Mouse (Mus musculus) adrenal gland (tissue): Measurements from ENCODE around the gene Triml2.

Experiments used
- intact Hi-C: fragments of 180-260 bp; cut with DNase I; formaldehyde crosslinking; loops from one replicate; pipeline ENCODE4 v1.15.1; 2025
- long read RNA-seq, 2 experiments: library from polyadenylated mRNA; unstranded; transcript quantifications; one replicate each; pipeline ENCODE4 v2.0.0; 2020; ENCODE audit warnings: borderline replicate concordance in 1 of 2; ENCODE audit not compliant: insufficient replicate concordance in 1 of 2

Triml2 gene
- long read RNA-seq, experiment 1: 0 reads
- long read RNA-seq, experiment 2: 0 reads

DNA sequence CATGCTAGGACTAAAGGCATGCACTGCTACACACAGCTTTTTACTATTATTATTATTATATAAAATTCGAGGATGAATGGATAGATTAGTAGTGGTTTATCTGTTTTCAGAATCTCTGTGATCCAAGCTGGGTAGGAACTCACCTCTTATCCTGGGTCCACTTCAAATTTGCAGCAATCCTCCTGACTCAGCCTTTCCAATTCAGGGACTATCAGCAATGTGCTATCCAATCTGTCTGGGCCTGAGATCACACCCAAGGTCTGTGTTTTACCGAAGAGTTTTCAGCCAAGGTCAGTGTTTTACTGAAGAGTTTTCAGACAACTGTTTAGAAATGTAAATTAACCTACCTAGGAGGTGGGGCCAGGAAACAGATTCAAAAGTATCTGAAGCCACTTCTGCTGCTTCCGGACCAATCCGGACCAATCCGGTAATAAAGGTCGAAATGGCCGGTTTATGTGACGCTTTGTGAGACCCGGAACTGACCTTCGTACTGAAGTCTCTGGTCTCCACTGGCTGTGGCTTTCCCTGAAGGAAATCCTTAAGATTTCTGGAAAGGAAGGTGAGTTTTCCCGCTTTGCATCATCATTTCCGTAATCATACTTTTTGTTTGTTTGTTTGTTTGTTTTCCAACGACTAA lies at the start of gene Triml2:
Triml2 (plus strand) TSS at position 488 of the 637 bp plus-strand sequence.
- intact Hi-C loops: no loop called here

DNA sequence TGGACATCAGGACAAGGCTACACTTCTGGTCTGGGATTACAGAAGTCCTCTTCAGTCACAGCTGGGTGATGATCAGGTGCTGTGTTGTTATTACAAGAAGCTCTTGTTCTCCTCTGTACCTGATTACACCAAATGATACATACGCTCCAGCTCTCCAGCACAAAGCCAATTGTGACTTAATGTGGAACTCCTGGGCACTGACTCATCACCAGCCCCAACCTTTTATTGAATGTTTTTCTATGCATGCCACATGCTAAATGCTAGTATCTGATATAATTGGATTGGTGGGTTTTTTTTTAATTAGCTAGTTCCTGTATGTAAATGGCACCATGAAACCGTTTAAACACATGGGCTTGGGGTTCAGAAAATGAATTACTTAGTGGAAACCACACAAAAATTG lies 39.0 kb upstream of the Triml2 start, which contains the start of gene Triml1:
Triml1 (minus strand) TSS at position 101 of the 400 bp plus-strand sequence.
- intact Hi-C loops: no loop called here

DNA sequence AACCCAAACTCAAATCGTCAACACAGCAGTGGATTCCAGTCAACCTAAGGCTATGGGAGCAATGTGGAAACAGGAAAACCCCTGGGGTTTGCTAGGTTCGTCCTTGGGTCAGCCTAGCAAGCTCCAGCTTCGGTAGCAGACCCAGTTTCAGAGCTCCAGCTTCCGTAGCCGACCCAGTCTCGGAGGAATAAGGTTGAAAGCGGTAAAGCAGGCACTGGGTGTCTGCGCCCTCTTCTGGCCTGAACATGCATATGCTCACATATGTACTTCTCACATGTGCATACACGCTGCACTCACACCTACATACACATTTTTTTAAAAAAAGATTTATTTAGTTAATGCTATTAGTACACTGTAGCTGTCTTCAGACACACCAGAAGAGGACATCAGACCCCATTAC lies 31.0 kb upstream of the Triml2 start:
- intact Hi-C loops: no loop called here

DNA sequence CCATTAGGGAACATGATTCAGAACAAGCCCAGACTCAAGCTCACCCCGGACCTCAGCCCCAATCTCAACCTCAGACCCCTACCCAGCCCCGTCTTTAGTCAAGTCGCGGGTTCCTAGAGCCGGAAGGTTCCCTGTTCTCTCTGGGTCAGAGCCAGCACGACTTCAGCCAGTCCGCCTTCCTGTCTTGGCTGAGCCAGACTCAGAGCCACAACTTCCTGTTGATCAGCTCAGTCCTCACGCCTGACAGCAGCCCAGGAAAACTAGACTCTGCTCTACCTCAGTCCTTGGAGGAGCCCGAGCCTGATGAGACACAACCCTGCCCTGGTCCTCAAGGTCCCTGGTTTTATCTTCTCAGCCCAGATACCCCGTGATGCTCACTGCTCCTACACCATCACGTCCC lies 17.1 kb upstream of the Triml2 start:
- intact Hi-C loops: no loop called here

DNA sequence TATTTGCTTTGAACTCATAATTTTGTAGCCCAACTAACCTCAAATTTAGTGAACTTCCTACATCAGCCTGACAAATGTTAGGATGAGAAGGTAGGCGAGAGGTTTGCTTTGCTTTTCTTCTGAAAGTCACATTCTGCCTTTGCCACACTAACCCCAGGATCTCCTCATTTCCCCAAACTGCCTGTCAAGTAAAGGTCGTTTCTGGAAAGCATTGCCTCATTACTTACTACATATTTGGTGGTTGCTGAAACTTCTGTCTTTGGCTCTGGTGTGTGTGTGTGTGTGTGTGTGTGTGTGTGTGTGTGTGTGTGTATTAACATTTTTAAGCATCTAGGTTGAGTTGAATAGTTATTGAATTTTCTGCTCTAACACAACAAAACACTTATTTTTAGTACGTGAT lies 15.9 kb upstream of the Triml2 start:
- intact Hi-C loops: no loop called here

DNA sequence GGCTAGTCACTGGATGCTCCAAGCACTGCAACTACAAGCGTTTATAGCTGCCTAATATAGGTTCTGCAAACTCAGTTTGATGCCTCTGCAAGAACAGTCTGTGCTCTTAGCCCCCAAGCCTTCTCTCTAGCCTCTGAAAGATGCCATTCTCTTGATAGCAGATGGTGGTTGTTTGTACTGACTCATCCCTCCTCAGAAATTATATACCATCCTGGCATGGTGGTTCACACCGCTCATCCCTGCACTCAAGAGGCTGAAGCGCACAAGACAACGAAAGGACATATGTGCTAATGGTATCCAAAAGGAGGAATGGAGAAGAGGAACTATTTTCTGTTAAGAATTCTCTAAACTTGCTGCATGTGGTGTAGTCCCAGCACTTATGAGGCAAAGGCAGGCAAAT lies 12.3 kb upstream of the Triml2 start:
- intact Hi-C loops: no loop called here

DNA sequence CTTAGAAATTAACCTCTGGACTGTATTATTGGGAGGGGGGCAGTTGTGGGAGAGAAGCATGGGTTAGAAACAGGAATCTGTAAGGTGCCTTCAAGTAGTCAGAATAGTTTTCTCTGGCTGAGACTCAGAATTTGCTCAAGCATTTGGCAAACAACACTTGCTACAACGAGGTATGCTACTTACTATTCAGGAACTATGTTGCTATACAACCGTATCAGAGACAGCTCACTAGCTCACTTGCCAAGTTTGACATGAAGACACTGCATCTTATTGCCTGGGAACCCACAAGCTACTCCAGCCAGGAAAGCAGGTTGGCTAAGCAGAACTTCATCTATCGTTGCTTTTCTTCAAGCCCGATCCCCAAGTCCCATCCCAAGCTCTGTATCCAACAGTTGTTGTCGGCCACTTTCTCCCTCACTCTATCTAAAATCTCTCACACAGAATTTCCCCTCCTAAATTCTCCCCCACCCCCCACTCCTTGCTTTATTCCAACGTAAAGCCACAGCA lies 11.0 kb upstream of the Triml2 start:
- intact Hi-C loops: no loop called here

DNA sequence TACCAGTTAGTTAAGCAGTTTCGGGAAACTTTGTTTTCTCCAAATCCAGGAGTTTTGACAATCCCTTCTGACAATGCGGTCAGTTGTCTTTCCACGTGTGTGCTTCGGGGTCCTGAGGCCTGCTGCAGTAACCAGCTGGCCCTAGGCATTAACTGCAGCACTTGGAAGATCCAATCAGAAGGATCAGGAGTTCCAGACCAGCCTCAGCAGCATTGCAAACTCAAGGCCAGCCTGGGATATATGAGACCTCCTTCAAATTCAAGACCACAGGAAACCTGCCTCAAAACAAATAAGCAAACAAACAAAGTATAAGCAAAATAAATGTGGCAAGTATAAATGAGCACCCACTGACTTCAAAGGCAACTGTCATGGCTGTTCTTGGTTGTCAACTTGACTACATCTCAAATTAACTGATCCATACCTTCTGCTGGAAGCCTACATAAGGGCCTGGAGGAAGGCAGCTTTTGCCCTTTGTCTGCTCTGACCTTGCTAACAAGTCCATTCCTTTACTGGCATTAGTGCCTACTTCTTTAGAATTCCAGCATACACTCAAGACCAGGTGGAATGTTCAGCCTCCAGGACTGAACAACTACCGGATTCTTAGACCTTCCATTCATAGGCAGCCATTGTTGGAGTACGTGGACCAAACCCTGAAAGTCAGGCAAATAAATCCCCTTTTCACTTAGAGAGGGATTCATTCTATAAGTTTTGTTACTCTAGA lies 3.4 kb upstream of the Triml2 start:
- intact Hi-C loops: no loop called here

DNA sequence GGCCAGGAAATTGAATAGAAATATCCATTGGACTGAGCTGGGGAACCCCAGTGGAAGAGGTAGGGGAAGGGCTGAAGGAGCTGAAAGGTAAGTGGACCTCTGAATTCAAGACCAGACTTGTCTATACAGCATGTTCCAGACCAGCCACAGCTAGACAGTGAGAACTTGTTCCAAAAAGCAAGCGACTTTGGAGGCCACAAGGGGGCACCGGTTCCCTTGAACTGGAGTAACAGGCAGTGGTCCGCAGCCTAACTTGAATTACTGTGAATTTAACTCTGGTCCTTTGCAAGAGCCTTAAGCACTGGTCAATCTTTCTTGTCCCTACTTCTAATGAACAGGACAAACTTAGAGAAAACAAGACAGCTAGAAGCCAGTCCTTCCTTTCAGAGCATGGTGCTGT lies 2.1 kb upstream of the Triml2 start:
- intact Hi-C loops: no loop called here

DNA sequence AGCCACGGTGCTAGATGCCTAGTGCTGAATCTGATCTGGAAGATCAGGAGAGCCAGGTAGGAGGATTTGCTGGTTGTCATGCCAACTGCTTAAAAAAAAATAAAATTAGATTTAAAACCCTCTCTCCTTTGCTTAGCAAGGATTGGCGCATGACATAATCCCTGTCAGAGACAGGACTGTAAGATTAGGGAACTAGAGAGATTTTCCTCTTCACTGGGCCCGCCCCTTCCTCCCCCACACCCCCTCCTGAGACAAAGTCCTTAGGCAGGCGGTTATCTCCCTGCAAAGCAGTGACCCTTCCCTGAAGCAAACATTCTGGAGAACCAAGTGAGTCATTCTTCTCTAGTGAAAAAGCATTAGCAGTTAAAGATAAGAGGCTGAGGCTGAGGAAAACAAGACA lies 1.2 kb upstream of the Triml2 start:
- intact Hi-C loops: no loop called here

DNA sequence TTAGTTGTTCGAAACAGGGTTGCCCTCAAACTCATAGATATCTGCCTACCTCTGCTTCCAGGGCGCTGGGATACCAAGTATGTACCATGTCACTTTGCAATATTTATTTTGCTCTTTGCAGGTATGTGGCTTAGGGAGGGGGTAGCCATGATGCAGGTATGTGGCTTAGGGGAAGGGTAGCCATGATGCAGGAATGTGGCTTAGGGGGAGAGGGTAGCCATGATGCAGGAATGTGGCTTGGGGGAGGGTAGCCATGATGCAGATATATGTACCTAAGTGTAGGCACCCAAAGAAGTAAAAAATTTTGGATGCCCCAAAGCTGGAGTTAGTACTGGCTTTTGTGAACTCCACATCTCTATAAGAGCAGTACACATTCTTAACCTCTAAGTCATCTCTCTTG lies 1.9 kb downstream of the Triml2 start:
- intact Hi-C loops: no loop called here

DNA sequence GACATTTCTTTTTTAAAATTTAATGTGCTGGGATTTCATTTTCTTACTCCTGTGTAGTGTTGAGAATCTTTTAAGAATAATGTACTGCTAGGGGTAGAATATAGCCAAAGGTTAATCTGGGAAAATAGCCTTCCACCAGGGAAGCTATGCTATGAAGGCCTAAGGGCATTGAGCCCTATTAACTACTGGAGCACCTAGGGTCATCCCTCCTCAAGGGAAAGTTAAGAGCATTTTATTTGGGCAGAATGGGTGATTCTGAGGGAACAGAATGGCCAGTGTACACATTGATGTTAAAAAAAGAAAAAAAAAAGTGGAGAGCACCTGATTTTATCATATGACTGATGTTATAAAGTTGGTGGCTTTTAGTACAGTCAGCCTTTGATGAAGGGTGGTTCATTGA lies 35.2 kb downstream of the Triml2 start:
- intact Hi-C loops: no loop called here

DNA sequence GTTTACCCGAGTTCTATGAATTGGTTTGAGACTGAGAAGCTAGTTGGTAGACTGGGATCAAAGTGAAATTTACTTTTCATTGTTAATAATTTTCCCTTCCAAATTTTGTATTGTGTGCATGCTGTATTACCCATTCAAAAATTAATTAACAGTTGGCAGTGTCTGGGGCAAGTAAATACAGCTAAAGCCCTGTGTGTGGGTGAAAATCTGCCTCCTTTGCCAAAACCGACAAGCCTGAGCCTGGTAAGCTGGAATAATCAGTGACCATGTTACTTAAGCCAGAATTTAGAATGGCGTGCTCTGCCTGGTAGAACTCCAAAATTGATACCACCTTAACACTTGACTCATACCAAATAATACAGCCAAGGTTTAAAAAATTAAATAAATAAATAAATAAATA lies 63.0 kb downstream of the Triml2 start:
- intact Hi-C loops: no loop called here
